11 mouse cellular contexts compared by ENCODE assay signal in the genomic region with DNA sequence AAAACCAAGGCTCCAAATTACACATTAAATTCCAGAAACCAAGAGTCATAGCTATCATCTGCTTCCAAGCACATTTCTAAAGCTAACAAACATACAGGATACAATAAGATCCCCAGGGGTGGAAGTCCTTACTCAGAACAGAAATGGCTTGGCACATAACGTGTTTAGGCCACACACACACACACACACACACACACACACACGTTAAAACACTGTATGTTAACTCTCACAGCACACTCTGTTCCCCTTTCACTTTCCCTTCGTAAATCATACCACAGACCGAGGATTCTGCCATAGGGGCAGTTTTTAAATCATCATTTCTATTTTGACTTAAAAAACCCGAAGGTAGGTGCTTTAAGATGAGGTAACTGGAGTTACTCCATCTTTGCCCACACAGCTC. TPM values are rescaled to one million over a fixed set of nuclear protein-coding genes. Genes with fewer than 3 reads are reported as not detected.
DNase-seq lines count a peak whose midpoint lies in the region; ATAC-seq lines count a peak whose summit lies in the region.
"Had no signal": no experiment of that assay in that cellular context is flagged by ENCODE, and none has a peak within 500 bp of the region (broad histone marks: within the 10 kb centered on the region; RNA-seq: fewer than 3 reads in every experiment).

No protein-coding gene starts in this region.

- H3K4me2 ChIP-seq in midbrain, embryonic 11.5 days = no peak overlapping the region

- peaks cover 19% of the 10 kb centered on the region; the same call in 1 of the 2 replicates for H3K4me1 ChIP-seq in brown adipose tissue, adult 24 weeks (ENCODE audit: control insufficient read depth, insufficient read depth, insufficient read length, low read length)
- H3K4me1 ChIP-seq in midbrain, embryonic 11.5 days (ENCODE audit: control insufficient read depth, insufficient read depth, low read length) = peaks cover 4% of the 10 kb centered on the region; the same call in 1 of the 2 replicates

- H3K4me3 ChIP-seq in brown adipose tissue, adult 24 weeks (ENCODE audit: insufficient read depth, low read depth, low read length) = no peak overlapping the region
- H3K4me3 ChIP-seq in midbrain, embryonic 11.5 days (ENCODE audit: low read depth, low read length) = no peak overlapping the region
- H3K4me3 ChIP-seq: midbrain, embryonic 10.5 days had no signal

- H3K36me3 ChIP-seq in midbrain, embryonic 11.5 days (ENCODE audit: control insufficient read depth, insufficient read depth, low read length) = no peaks in the 10 kb centered on the region
- H3K36me3 ChIP-seq: midbrain, embryonic 10.5 days had no signal

- peak; percentile 24 to 30 for DNase-seq in kidney, postnatal 36 days
- DNase-seq in kidney, postnatal 10 days = no peak
- DNase-seq in B cell, adult 2 months = peak; percentile 62 to 63
- no peak for DNase-seq in thymus, postnatal 10 days (ENCODE audit: low spot score in 2 of 2)
- no peak for DNase-seq in midbrain, embryonic 11.5 days (ENCODE audit: low spot score, missing footprints)
- DNase-seq: thymus, postnatal 4 days had no signal

- peak overlapping the region; percentile 38; the same call in 1 of the 2 replicates for H3K27ac ChIP-seq in brown adipose tissue, adult 24 weeks (replicated peaks; ENCODE audit: low read depth, low read length)
- no peak overlapping the region for H3K27ac ChIP-seq in midbrain, embryonic 11.5 days (ENCODE audit: low read depth, low read length)
- H3K27ac ChIP-seq: midbrain, embryonic 10.5 days had no signal

- H3K9ac ChIP-seq in midbrain, embryonic 11.5 days (ENCODE audit: low read length) = no peak overlapping the region

- 79% methylated on average over 5 of the region's 5 CpGs for whole genome bisulfite sequencing in midbrain, embryonic 11.5 days

- H3K9me3 ChIP-seq in midbrain, embryonic 11.5 days (ENCODE audit: control insufficient read depth, low read length) = no peaks in the 10 kb centered on the region
- H3K9me3 ChIP-seq: midbrain, embryonic 10.5 days had no signal

- ATAC-seq in megakaryocyte progenitor cell, adult 5-6 weeks (replicated peaks; ENCODE audit: poor library complexity) = peak; percentile 51
- ATAC-seq in midbrain, embryonic 11.5 days (ENCODE audit: low FRiP score) = no peak

- H3K27me3 ChIP-seq in midbrain, embryonic 11.5 days (ENCODE audit: control insufficient read depth, insufficient read depth, low read length) = no peaks in the 10 kb centered on the region

RNA-seq across cellular contexts. Expression of gene Lrrk1, which starts 3.9 kb away (rescaled TPM):
- polyA plus RNA-seq in brown adipose tissue, adult 24 weeks (2012; ENCODE audit: insufficient read depth, insufficient read length, missing spikeins) = 2.1 and 2.5 TPM in 2 replicates
- total RNA-seq in megakaryocyte progenitor cell, adult 5-6 weeks (2015) = 18.4 and 23.7 TPM in 2 replicates
- 13.4 and 20.3 TPM in 2 replicates for total RNA-seq in megakaryocyte progenitor cell, adult 5-6 weeks (2017)
- polyA plus RNA-seq in midbrain, embryonic 11.5 days (2014; fragmentation: Nextera tagmentation; extraction: Ambion mirVana) = 2.5 and 2.9 TPM in 2 replicates

RNA-seq across cellular contexts. Expression of gene Gm10974, which starts 18.5 kb away (rescaled TPM):
- polyA plus RNA-seq in brown adipose tissue, adult 24 weeks (2012; ENCODE audit: insufficient read depth, insufficient read length, missing spikeins) = not detected in 2 replicates
- not detected in 2 replicates for total RNA-seq in megakaryocyte progenitor cell, adult 5-6 weeks (2015)
- not detected in 2 replicates for total RNA-seq in megakaryocyte progenitor cell, adult 5-6 weeks (2017)
- not detected in 2 replicates for polyA plus RNA-seq in midbrain, embryonic 11.5 days (2014; fragmentation: Nextera tagmentation; extraction: Ambion mirVana)
- polyA plus RNA-seq: embryonic facial prominence, embryonic 11.5 days; hindbrain, embryonic 11.5 days; midbrain, embryonic 10.5 days had no signal

RNA-seq across cellular contexts. Expression of gene Aldh1a3, which starts 43.1 kb away (rescaled TPM):
- 1.6 and 3.0 TPM in 2 replicates for polyA plus RNA-seq in brown adipose tissue, adult 24 weeks (2012; ENCODE audit: insufficient read depth, insufficient read length, missing spikeins)
- not detected in 2 replicates for total RNA-seq in megakaryocyte progenitor cell, adult 5-6 weeks (2015)
- total RNA-seq in megakaryocyte progenitor cell, adult 5-6 weeks (2017) = 0.04 TPM in 1 of 2 replicates, not detected in the other
- polyA plus RNA-seq in midbrain, embryonic 11.5 days (2014; fragmentation: Nextera tagmentation; extraction: Ambion mirVana) = 0.41 and 0.72 TPM in 2 replicates

Comparison
In these comparisons a context has a peak if more than half of its experiments do, and no peak if none do; other contexts are left out.
1. DNase-seq: peak in kidney, postnatal 36 days (2 of 2) and B cell, adult 2 months (2 of 2); none in kidney, postnatal 10 days (single experiment), thymus, postnatal 10 days (0 of 2) and midbrain, embryonic 11.5 days (single experiment).